Comparison of ENCODE assay signal across 25 mouse cellular contexts in genomic region chr2:145274016-145274677, GRCm38 (mm10).
DNase-seq lines count a peak whose midpoint lies in the region; ATAC-seq and TF ChIP-seq lines count a peak whose summit lies in the region.
"Had no signal": no experiment of that assay in that cellular context is flagged by ENCODE, and none has a peak within 500 bp of the region (broad histone marks: within the 10 kb centered on the region; RNA-seq: fewer than 3 reads in every experiment).

No protein-coding gene starts in this region.

- no peak overlapping the region for H3K4me2 ChIP-seq in lung, postnatal 0 days (replicated peaks; ENCODE audit: low read depth, low read length)
- H3K4me2 ChIP-seq: embryonic facial prominence, embryonic 13.5 days; forebrain, embryonic 15.5 days; heart, embryonic 15.5 days; liver, embryonic 15.5 days; lung, embryonic 14.5 days; neural tube, embryonic 12.5 days had no signal

- TF ChIP-seq CTCF in lung, postnatal 0 days (IDR thresholded peaks at IDR 0.05): no peak

- no peak overlapping the region for H3K27ac ChIP-seq in lung, postnatal 0 days (ENCODE audit: low read length)
- H3K27ac ChIP-seq: embryonic facial prominence, embryonic 13.5 days; forebrain, embryonic 10.5 days; forebrain, embryonic 15.5 days; gastrocnemius, adult 2 months; heart, embryonic 10.5 days; heart, embryonic 15.5 days; liver, embryonic 15.5 days; midbrain, embryonic 10.5 days; neural tube, embryonic 12.5 days had no signal

- H3K4me1 ChIP-seq in lung, postnatal 0 days (ENCODE audit: insufficient read depth, low read depth, low read length): no peaks in the 10 kb centered on the region
- H3K4me1 ChIP-seq: embryonic facial prominence, embryonic 13.5 days; forebrain, embryonic 10.5 days; forebrain, embryonic 15.5 days; heart, embryonic 10.5 days; heart, embryonic 15.5 days; liver, embryonic 15.5 days; midbrain, embryonic 10.5 days; neural tube, embryonic 12.5 days had no signal

- no peak for ATAC-seq in cerebellum, adult (ENCODE audit: insufficient number of reproducible peaks, low FRiP score, low TSS enrichment)
- ATAC-seq in lung, postnatal 0 days: no peak
- no peak for ATAC-seq in frontal cortex, adult (ENCODE audit: low TSS enrichment)
- ATAC-seq: CD4-positive, CD25-positive, alpha-beta regulatory T cell, adult 4 months; forebrain, embryonic 15.5 days; hindbrain, embryonic 16.5 days had no signal

- H3K4me3 ChIP-seq in lung, postnatal 0 days (ENCODE audit: low read depth, low read length): no peak overlapping the region
- H3K4me3 ChIP-seq: embryonic facial prominence, embryonic 13.5 days; forebrain, embryonic 10.5 days; forebrain, embryonic 15.5 days; gastrocnemius, adult 2 months; heart, embryonic 10.5 days; heart, embryonic 15.5 days; liver, embryonic 15.5 days; midbrain, embryonic 10.5 days; myocyte; neural tube, embryonic 12.5 days had no signal

- peak; percentile 15 for DNase-seq in cerebellum, adult 11 months
- DNase-seq in brain, adult 2 months (ENCODE audit: low read depth, low spot score): peak; percentile 52
- peak; percentile 14 for DNase-seq in cerebellum, adult 8-10 months
- peak; percentile 34 to 47 for DNase-seq in cerebellum, postnatal 25 days
- no peak for DNase-seq in lung, postnatal 0 days (ENCODE audit: low spot score)
- DNase-seq: gastrocnemius, adult 2 months; kidney, adult 18-20 months; kidney, postnatal 4 days; lung, embryonic 14.5 days; right cerebral cortex, adult 18-20 months; spleen, adult 18-20 months; thymus, postnatal 14 days had no signal

- no peak for TF ChIP-seq EP300 in lung, postnatal 0 days (IDR thresholded peaks at IDR 0.05)

- no peaks in the 10 kb centered on the region for H3K36me3 ChIP-seq in lung, postnatal 0 days (ENCODE audit: insufficient read depth, low read length)
- H3K36me3 ChIP-seq: embryonic facial prominence, embryonic 13.5 days; forebrain, embryonic 10.5 days; forebrain, embryonic 15.5 days; heart, embryonic 10.5 days; heart, embryonic 15.5 days; liver, embryonic 15.5 days; midbrain, embryonic 10.5 days; neural tube, embryonic 12.5 days had no signal

- H3K9ac ChIP-seq in lung, postnatal 0 days (replicated peaks; ENCODE audit: low read depth): no peak overlapping the region
- H3K9ac ChIP-seq: embryonic facial prominence, embryonic 13.5 days; forebrain, embryonic 15.5 days; heart, embryonic 15.5 days; liver, embryonic 15.5 days; lung, embryonic 14.5 days; neural tube, embryonic 12.5 days had no signal

- no peaks in the 10 kb centered on the region for H3K27me3 ChIP-seq in lung, postnatal 0 days (replicated peaks; ENCODE audit: insufficient read depth, low read length)
- H3K27me3 ChIP-seq: embryonic facial prominence, embryonic 13.5 days; forebrain, embryonic 15.5 days; heart, embryonic 15.5 days; liver, embryonic 15.5 days; neural tube, embryonic 12.5 days had no signal

- WGBS in lung, postnatal 0 days: 82% methylated on average over 9 of the region's 9 CpGs

- no peaks in the 10 kb centered on the region for H3K9me3 ChIP-seq in lung, postnatal 0 days (ENCODE audit: low read length)
- H3K9me3 ChIP-seq: embryonic facial prominence, embryonic 13.5 days; forebrain, embryonic 10.5 days; forebrain, embryonic 15.5 days; heart, embryonic 10.5 days; heart, embryonic 15.5 days; liver, embryonic 15.5 days; midbrain, embryonic 10.5 days; neural tube, embryonic 12.5 days had no signal
